In genomic region chr15:11940855-11941254, GRCm38 (mm10) we compare ENCODE assay signal across 29 mouse cellular contexts. TPM values are rescaled to one million over a fixed set of nuclear protein-coding genes. Genes with fewer than 3 reads are reported as not detected.
DNase-seq lines count a peak whose midpoint lies in the region; ATAC-seq and TF ChIP-seq lines count a peak whose summit lies in the region.
"Had no signal": no experiment of that assay in that cellular context is flagged by ENCODE, and none has a peak within 500 bp of the region (broad histone marks: within the 10 kb centered on the region; RNA-seq: fewer than 3 reads in every experiment).

No protein-coding gene starts in this region.

- H3K9ac ChIP-seq in forebrain, embryonic 13.5 days: no peak overlapping the region
- H3K9ac ChIP-seq in hindbrain, embryonic 14.5 days: no peak overlapping the region
- no peak overlapping the region for H3K9ac ChIP-seq in hindbrain, embryonic 13.5 days
- H3K9ac ChIP-seq in forebrain, postnatal 0 days: no peak overlapping the region
- H3K9ac ChIP-seq: embryonic facial prominence, embryonic 15.5 days; liver, embryonic 12.5 days; liver, postnatal 0 days; neural tube, embryonic 15.5 days; stomach, embryonic 15.5 days had no signal

- ATAC-seq in forebrain, embryonic 13.5 days: peak; percentile 38; the same call in 1 of the 2 replicates
- no peak; the same call in 1 of the 2 replicates for ATAC-seq in hindbrain, embryonic 14.5 days (ENCODE audit: low FRiP score)
- ATAC-seq in hindbrain, embryonic 13.5 days (ENCODE audit: low FRiP score): no peak
- peak; percentile 66; the same call in 1 of the 2 replicates for ATAC-seq in forebrain, postnatal 0 days
- ATAC-seq: CD4-positive, CD25-positive, alpha-beta regulatory T cell, adult 4 months; intestine, postnatal 0 days; liver, embryonic 12.5 days; liver, postnatal 0 days had no signal

- DNase-seq in forebrain, embryonic 10.5 days (ENCODE audit: extremely low spot score, low spot score): no peak
- peak; percentile 11 for DNase-seq in hindbrain, embryonic 14.5 days (ENCODE audit: low spot score)
- DNase-seq in embryo, embryonic 10.5 days (ENCODE audit: low spot score): peak; percentile 8
- DNase-seq in forebrain, postnatal 0 days: peak; percentile 9
- DNase-seq in gastrocnemius, postnatal 4 days (ENCODE audit: low spot score in 2 of 2): no peak
- DNase-seq: adrenal gland, postnatal 14 days; cerebellum, adult 11-12 months; cerebellum, postnatal 14 days; gastrocnemius, adult 2 months; gastrocnemius, postnatal 36 days; heart, postnatal 4 days; kidney, adult 9 months; kidney, postnatal 10 days; layer of hippocampus, postnatal 36 days; left cerebral cortex, postnatal 4 days; liver, postnatal 0 days; lung, postnatal 36 days; right cerebral cortex, postnatal 25 days had no signal

- peaks cover 33% of the 10 kb centered on the region for H3K27me3 ChIP-seq in forebrain, embryonic 13.5 days
- H3K27me3 ChIP-seq in forebrain, embryonic 10.5 days (ENCODE audit: poor library complexity, severe bottlenecking): peaks cover 53% of the 10 kb centered on the region
- H3K27me3 ChIP-seq in hindbrain, embryonic 14.5 days (ENCODE audit: control insufficient read depth, insufficient read depth, low read length): no peaks in the 10 kb centered on the region
- H3K27me3 ChIP-seq in hindbrain, embryonic 13.5 days: no peaks in the 10 kb centered on the region
- H3K27me3 ChIP-seq in forebrain, postnatal 0 days (ENCODE audit: insufficient read depth, low read length): no peaks in the 10 kb centered on the region
- H3K27me3 ChIP-seq: embryonic facial prominence, embryonic 15.5 days; liver, embryonic 12.5 days; neural tube, embryonic 15.5 days; stomach, embryonic 15.5 days had no signal

- H3K27ac ChIP-seq in forebrain, embryonic 13.5 days: no peak overlapping the region
- H3K27ac ChIP-seq in forebrain, embryonic 10.5 days: no peak overlapping the region
- no peak overlapping the region for H3K27ac ChIP-seq in hindbrain, embryonic 14.5 days
- no peak overlapping the region for H3K27ac ChIP-seq in hindbrain, embryonic 13.5 days
- no peak overlapping the region for H3K27ac ChIP-seq in forebrain, postnatal 0 days (ENCODE audit: low read depth, low read length)
- H3K27ac ChIP-seq: embryonic facial prominence, embryonic 15.5 days; gastrocnemius, adult 2 months; liver, embryonic 12.5 days; neural tube, embryonic 15.5 days; stomach, embryonic 15.5 days had no signal

- no peaks in the 10 kb centered on the region for H3K9me3 ChIP-seq in forebrain, embryonic 13.5 days (replicated peaks)
- no peaks in the 10 kb centered on the region for H3K9me3 ChIP-seq in forebrain, embryonic 10.5 days
- no peaks in the 10 kb centered on the region for H3K9me3 ChIP-seq in hindbrain, embryonic 14.5 days (ENCODE audit: control insufficient read depth, low read length)
- H3K9me3 ChIP-seq in hindbrain, embryonic 13.5 days: no peaks in the 10 kb centered on the region
- no peaks in the 10 kb centered on the region for H3K9me3 ChIP-seq in forebrain, postnatal 0 days (ENCODE audit: low read length)
- H3K9me3 ChIP-seq: embryonic facial prominence, embryonic 15.5 days; liver, embryonic 12.5 days; neural tube, embryonic 15.5 days; stomach, embryonic 15.5 days had no signal

- no peak for TF ChIP-seq CTCF in forebrain, postnatal 0 days (IDR thresholded peaks at IDR 0.05; ENCODE audit: low read depth)

- no peaks in the 10 kb centered on the region for H3K36me3 ChIP-seq in forebrain, embryonic 13.5 days (ENCODE audit: poor library complexity, severe bottlenecking)
- H3K36me3 ChIP-seq in forebrain, embryonic 10.5 days (replicated peaks): no peaks in the 10 kb centered on the region
- H3K36me3 ChIP-seq in hindbrain, embryonic 14.5 days (replicated peaks; ENCODE audit: control insufficient read depth, insufficient read depth): no peaks in the 10 kb centered on the region
- H3K36me3 ChIP-seq in hindbrain, embryonic 13.5 days: no peaks in the 10 kb centered on the region
- H3K36me3 ChIP-seq in forebrain, postnatal 0 days (ENCODE audit: insufficient read depth): no peaks in the 10 kb centered on the region
- H3K36me3 ChIP-seq: embryonic facial prominence, embryonic 15.5 days; liver, embryonic 12.5 days; neural tube, embryonic 15.5 days; stomach, embryonic 15.5 days had no signal

- WGBS in forebrain, embryonic 13.5 days: 27% methylated on average over 5 of the region's 5 CpGs
- 40% methylated on average over 5 of the region's 5 CpGs for WGBS in forebrain, embryonic 10.5 days
- 49% methylated on average over 5 of the region's 5 CpGs for WGBS in hindbrain, embryonic 14.5 days
- WGBS in hindbrain, embryonic 13.5 days: 47% methylated on average over 5 of the region's 5 CpGs
- 31% methylated on average over 5 of the region's 5 CpGs for WGBS in forebrain, postnatal 0 days

- H3K4me1 ChIP-seq in forebrain, embryonic 13.5 days: peaks cover 6% of the 10 kb centered on the region; the same call in 1 of the 2 replicates
- peaks cover 9% of the 10 kb centered on the region for H3K4me1 ChIP-seq in forebrain, embryonic 10.5 days
- H3K4me1 ChIP-seq in hindbrain, embryonic 14.5 days (replicated peaks; ENCODE audit: control insufficient read depth, insufficient read depth, low read length): no peaks in the 10 kb centered on the region
- H3K4me1 ChIP-seq in hindbrain, embryonic 13.5 days (replicated peaks): 0 out of 2 replicates have a peak, but pooled peaks cover 3% of the 10 kb centered on the region
- no peaks in the 10 kb centered on the region for H3K4me1 ChIP-seq in forebrain, postnatal 0 days (ENCODE audit: insufficient read depth)
- H3K4me1 ChIP-seq: embryonic facial prominence, embryonic 15.5 days; liver, embryonic 12.5 days; neural tube, embryonic 15.5 days; stomach, embryonic 15.5 days had no signal

- no peak overlapping the region for H3K4me3 ChIP-seq in forebrain, embryonic 13.5 days
- no peak overlapping the region for H3K4me3 ChIP-seq in forebrain, embryonic 10.5 days
- H3K4me3 ChIP-seq in hindbrain, embryonic 14.5 days (replicated peaks; ENCODE audit: low read length): no peak overlapping the region
- no peak overlapping the region for H3K4me3 ChIP-seq in hindbrain, embryonic 13.5 days
- H3K4me3 ChIP-seq in forebrain, postnatal 0 days (ENCODE audit: low read depth, low read length): no peak overlapping the region
- H3K4me3 ChIP-seq: embryonic facial prominence, embryonic 15.5 days; gastrocnemius, adult 2 months; liver, embryonic 12.5 days; neural tube, embryonic 15.5 days; stomach, embryonic 15.5 days had no signal

- no peak overlapping the region for H3K4me2 ChIP-seq in forebrain, embryonic 13.5 days
- no peak overlapping the region for H3K4me2 ChIP-seq in hindbrain, embryonic 14.5 days (replicated peaks)
- H3K4me2 ChIP-seq in hindbrain, embryonic 13.5 days: no peak overlapping the region
- H3K4me2 ChIP-seq in forebrain, postnatal 0 days (ENCODE audit: low read depth): no peak overlapping the region
- H3K4me2 ChIP-seq: embryonic facial prominence, embryonic 15.5 days; heart, embryonic 11.5 days; liver, embryonic 12.5 days; midbrain, embryonic 11.5 days; neural tube, embryonic 15.5 days; stomach, embryonic 15.5 days had no signal

RNA-seq across cellular contexts. Expression of gene Npr3, which starts 33.8 kb away (rescaled TPM):
- 0.59 and 1.6 TPM in 2 replicates for polyA plus RNA-seq in forebrain, embryonic 13.5 days (2015; fragmentation: Nextera tagmentation; extraction: Ambion mirVana)
- polyA plus RNA-seq in forebrain, embryonic 10.5 days (2016; fragmentation: Nextera tagmentation; extraction: Ambion mirVana): 2.4 and 2.6 TPM in 2 replicates
- polyA plus RNA-seq in hindbrain, embryonic 14.5 days (2014; fragmentation: Nextera tagmentation; extraction: Ambion mirVana): 1.5 and 1.8 TPM in 2 replicates
- polyA plus RNA-seq in hindbrain, embryonic 13.5 days (2015; fragmentation: Nextera tagmentation; extraction: Ambion mirVana): 1.8 and 2.7 TPM in 2 replicates
- total RNA-seq in forebrain, postnatal 0 days (2014; rRNA removed): 5.6 and 5.9 TPM in 2 replicates
- polyA plus RNA-seq in forebrain, postnatal 0 days (2015; fragmentation: Nextera tagmentation; extraction: Ambion mirVana): 0.93 and 1.6 TPM in 2 replicates
- total RNA-seq in gastrocnemius, postnatal 4 days (2021): 10 to 100 TPM; 11.8 to 14.3 TPM
- total RNA-seq: megakaryocyte, adult 5-6 weeks had no signal
- polyA plus RNA-seq: CD4-positive, CD25-positive, alpha-beta regulatory T cell, adult 4 months had no signal

RNA-seq across cellular contexts. Expression of gene Sub1, which starts 55.9 kb away (rescaled TPM):
- 555 and 645 TPM in 2 replicates for polyA plus RNA-seq in forebrain, embryonic 13.5 days (2015; fragmentation: Nextera tagmentation; extraction: Ambion mirVana)
- 744 and 763 TPM in 2 replicates for polyA plus RNA-seq in forebrain, embryonic 10.5 days (2016; fragmentation: Nextera tagmentation; extraction: Ambion mirVana)
- polyA plus RNA-seq in hindbrain, embryonic 14.5 days (2014; fragmentation: Nextera tagmentation; extraction: Ambion mirVana): 534 and 562 TPM in 2 replicates
- polyA plus RNA-seq in hindbrain, embryonic 13.5 days (2015; fragmentation: Nextera tagmentation; extraction: Ambion mirVana): 618 and 623 TPM in 2 replicates
- 187 TPM in 2 replicates for total RNA-seq in forebrain, postnatal 0 days (2014; rRNA removed)
- polyA plus RNA-seq in forebrain, postnatal 0 days (2015; fragmentation: Nextera tagmentation; extraction: Ambion mirVana): 618 and 740 TPM in 2 replicates
- total RNA-seq in gastrocnemius, postnatal 4 days (2021): 100 to 1,000 TPM; 186 to 196 TPM

Comparison
In these comparisons a context has a peak if more than half of its experiments do, and no peak if none do; other contexts are left out.
1. DNase-seq: peak in hindbrain, embryonic 14.5 days (single experiment), embryo, embryonic 10.5 days (single experiment) and forebrain, postnatal 0 days (single experiment); none in forebrain, embryonic 10.5 days (single experiment) and gastrocnemius, postnatal 4 days (0 of 2).
2. ATAC-seq: peak in forebrain, embryonic 13.5 days (single experiment) and forebrain, postnatal 0 days (single experiment); none in hindbrain, embryonic 14.5 days (single experiment) and hindbrain, embryonic 13.5 days (single experiment).